Mouse (Mus musculus) kidney, postnatal 25 days (tissue): ENCODE measurements at regions not wholly inside any gene's neighbourhood (a gene's known extent, or its start where the extent isn't known, plus 50 kb on each side); places are given as distances from the start of the nearest gene placed in this dataset.

Source experiments
- DNase-seq, 2 experiments: peaks; one replicate each; pipeline ENCODE4 v3.0.0; 2021; ENCODE audit warnings: mixed read lengths in 2 of 2

- DNase-seq: peak in 1 of 2 experiments; percentile 13
Observed at GRCm38 (mm10) chr12:60652236-60652635, 870.7 kb upstream of the Lrfn5 start.

DNA sequence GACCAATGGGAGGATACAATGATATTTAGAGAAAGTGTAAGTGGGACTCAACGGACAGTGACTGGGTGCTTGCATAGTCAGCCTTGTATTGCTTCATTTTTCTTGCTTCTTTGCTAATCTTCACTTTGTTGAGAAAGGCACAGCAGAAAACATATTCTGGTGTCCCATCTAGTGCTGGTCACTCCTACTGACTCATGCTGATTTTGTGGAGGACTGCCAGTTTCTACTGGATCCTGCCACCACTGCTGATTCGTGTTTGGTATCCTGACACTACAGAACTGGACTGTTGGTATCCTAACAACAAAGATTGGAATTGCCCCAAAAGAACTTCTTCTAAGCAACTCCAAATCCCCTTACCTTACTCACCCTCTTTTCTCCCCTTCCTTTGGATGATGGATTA lies 847.2 kb upstream of the Lrfn5 start:
- DNase-seq: no peak

GRCm38 (mm10) chr12:60684036-60684435 lies 838.9 kb upstream of the Lrfn5 start:
- DNase-seq: no peak

DNA sequence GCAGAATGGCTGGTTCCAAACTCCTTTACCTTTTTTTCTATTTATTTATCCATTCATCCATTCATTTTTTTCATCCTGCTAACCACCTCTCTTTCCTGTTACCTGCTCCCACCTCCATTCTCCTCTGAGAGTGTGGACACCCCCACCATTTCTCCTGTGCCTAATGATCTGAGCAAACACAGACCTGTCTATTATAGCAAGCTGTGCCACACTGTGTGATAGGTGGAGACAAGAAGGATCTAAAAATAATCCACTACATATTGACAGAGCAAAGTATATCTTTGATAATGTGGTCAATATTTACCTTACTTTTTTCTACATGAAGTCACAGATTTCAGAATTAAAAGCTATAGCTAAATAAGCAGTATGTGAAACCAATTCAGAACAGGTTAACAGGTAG lies 805.6 kb upstream of the Lrfn5 start:
- no peak for DNase-seq
